Mouse (Mus musculus): Measurements from ENCODE around the gene Iqcf4.
A peak's percentile ranks its signal among the peaks of the same experiment; 100 is the strongest.
"Not testable (repeated sequence)": the region's sequence is repeated elsewhere in the genome, so short reads cannot be mapped to it uniquely, and the experiment has no call there.

Iqcf4 gene

DNA sequence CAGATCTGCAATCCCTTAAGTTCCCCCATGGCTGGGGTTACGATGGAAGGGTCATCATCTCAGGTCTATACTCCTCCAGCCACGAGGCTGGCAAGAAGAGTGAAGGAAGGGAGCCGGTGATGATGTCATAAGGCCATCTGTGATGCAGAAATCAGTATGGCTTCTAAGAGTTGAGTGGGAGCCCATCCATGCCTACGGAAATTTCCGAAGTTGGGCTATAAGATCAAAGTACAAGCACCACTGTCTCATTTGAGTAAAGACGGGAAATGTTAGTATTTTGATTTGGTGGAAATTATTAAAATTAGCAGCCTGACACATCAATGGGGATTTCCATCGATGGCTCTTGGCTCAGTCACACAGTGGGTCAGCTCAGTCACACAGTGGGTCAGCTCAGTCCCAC lies at the start of gene Iqcf4:
TSS of gene Iqcf4 (minus strand) at position 101 of the 400 bp plus-strand sequence.
- DNase-seq (ENCODE audit: low spot score) = no peak

DNA sequence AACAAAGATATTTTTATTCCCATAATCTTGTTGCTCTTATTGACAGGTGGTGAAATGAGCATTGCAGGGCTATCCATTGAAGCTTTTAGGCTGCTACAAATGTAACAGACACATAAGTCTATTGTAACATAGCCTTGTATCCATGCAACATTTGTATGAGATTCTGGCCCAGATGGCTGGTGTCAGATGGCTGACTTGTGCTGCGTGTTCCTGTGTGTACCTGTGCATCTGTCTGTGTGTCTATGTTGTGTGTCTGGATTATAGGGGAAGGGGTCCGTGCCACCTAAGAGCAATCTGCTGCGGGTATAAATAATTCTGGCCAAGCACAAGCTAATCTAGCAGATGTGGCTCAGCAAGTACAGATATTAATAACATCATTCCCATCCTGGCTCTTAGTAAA lies 46.7 kb upstream of the Iqcf4 start:
- DNase-seq (ENCODE audit: low spot score) = no peak

DNA sequence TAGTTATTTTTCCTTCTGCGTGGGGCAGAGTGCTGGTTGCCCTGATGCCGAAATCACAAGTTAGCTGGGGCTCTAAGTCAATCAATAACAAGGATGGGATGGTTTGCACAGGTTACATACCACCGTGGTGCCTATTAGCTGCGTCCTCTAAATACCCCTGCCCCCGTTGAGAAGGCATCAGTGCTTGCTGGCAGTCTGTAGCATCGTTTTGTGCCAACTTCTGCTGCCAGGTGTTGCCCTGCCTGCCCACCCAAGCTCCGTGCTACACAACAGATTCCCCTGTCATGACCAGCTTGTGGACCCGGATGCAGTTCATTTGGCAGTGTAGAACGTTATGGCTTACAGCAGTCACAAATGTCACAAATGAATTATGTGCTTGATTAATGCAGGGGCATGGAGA lies 45.5 kb upstream of the Iqcf4 start:
- DNase-seq (ENCODE audit: low spot score) = no peak

DNA sequence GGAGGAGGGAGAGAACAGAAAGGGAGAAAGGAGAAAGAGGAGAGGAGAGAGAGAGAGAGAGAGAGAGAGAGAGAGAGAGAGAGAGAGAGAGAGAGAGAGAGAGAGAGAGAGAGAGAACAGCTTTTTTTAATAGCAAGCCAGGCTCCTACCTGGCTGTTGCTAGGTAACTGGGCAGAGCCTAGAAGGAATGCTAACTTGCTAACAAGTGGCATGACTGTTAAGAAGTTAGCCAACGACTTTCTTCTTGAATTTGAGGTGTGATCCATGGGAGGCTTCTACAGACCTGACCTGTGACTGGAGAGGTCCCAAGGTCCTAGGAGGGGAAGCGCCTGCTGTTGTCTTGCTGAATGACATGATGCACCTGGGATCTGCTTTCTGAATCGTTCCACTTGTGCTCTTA lies 43.8 kb upstream of the Iqcf4 start:
- no peak for DNase-seq (ENCODE audit: low spot score)

DNA sequence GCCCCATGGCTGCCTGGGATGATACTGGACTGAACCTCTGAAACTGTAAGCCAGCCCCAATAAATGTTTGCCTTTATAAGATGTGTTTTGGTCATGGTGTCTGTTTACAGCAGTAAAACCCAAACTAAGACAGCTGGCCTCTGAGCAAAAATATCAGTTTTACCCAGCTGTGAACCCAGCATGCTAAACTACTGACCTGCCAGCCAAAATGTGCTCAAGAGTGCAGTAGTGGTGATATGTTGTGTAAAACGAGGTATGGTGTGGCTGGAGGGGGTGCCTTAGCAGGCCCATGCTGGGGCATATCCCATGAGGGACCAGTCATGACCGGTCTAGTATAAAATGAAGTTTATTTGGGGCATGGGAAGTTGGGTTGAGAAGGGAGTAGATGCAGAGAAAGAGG lies 43.2 kb upstream of the Iqcf4 start:
- no peak for DNase-seq (ENCODE audit: low spot score)

DNA sequence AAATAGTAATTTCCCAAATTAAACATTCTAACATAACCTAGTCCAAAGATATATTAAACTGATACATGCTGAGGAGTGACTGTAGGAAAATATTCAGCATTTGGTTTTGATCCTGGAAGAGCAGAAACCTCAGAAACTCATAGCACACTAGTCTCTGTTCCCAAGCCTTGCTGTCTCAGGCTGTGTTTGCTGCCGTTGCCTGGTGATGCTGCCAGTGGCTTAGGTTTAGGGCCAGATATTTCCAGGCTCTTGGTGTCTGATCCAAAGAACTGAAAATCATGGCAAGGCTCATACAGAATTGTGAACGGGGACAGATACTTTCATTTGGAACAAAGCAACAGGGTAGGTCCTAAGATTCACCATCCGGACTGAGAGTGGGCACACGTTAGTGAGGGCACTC lies 39.9 kb upstream of the Iqcf4 start:
- no peak for DNase-seq (ENCODE audit: low spot score)

DNA sequence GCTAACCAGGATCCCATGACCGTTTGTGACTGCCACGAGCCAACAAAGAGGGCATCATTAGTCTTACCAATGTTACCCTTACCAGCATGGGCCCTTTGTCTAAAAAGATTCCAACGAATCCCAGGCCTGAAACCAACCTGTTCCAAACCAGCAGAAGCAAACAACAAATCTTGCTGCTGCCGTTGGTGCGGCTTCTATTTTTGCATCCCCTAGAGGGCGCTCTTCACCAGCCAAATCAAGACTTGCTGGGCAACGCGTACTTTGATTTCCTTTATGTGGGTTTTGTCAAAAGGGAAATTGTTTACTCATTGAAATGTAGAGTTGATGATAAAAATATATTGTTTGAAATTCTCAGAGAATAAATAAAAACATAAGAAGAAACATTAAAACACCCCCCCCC lies 29.8 kb upstream of the Iqcf4 start:
- DNase-seq (ENCODE audit: low spot score) = peak; percentile 59

DNA sequence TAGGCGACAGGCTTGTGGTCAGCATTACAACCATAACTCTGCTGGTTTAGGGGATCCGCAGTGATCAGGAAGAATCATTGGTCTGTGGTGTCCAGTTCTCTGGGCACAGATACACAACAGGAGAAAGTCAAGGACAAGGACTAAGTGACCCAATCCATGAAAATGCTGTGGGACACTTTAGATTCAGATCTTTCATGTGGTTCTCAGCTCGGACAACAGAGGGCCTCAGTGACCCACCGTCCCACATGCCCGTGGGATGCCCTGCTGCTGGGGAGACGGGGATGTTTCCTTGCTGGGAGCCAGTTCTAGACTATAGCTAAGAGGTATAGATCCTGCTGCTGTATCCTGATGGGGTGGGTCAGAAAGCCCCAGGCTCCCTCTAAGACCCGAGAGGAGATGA lies 27.7 kb upstream of the Iqcf4 start:
- DNase-seq (ENCODE audit: low spot score) = no peak

DNA sequence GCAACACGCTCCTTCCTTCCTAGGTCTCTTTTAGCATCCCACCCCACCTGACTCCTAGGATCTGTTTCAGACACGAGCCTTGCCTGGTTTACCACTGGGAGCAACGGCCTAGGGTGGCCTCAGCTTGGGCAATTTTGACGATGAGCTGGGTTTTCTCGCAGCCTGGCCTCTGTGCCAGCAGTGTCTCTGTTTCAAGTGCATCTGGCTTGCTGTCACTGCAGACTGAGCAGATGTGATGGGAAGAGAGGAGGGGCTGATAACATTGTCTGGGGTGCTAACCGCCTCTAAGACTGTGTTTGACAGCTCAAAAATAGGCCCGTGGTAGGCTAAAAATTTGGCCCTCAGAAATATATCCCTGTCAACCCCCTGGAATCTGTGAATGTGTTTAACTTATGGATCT lies 25.0 kb upstream of the Iqcf4 start:
- no peak for DNase-seq (ENCODE audit: low spot score)

DNA sequence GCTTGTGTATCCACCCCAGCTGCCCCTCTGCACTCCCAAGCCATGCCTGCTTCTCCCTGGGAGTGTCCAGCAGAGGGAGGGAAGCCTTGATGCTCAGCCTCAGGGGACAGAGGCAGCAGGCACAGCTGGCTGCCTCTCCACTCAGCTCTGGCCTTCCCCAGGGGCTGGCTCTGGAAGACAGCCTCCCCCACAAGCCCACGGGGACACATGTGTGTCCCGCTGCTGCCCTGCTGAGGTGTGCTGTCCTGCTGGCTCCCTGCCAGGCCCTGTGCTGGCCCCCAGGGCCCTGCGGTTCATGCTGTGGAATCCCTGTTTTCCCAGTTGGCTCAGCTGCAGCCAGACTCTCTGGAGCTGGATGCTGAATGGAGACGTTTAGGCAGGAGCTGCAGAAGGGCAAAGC lies 24.6 kb upstream of the Iqcf4 start:
- DNase-seq (ENCODE audit: low spot score) = not testable (repeated sequence)

DNA sequence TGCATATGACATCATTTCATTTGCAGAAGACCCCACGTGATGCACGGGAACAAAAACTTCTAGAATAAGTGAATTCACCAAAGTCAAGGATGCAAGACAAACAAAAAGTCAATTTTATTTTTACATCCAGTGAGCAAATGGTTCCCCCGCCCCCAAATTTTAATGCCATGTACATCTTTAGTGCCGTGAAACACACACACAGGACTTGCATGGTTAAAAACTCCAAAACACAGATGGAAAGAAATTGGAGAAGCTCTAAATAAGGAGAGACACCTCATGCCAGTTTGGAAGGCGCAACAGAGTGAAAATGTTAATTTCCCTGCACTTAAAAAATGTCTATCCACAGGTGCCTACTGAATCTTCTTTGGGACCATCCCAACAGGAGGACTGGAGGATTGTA lies 21.4 kb upstream of the Iqcf4 start:
- DNase-seq (ENCODE audit: low spot score) = no peak

DNA sequence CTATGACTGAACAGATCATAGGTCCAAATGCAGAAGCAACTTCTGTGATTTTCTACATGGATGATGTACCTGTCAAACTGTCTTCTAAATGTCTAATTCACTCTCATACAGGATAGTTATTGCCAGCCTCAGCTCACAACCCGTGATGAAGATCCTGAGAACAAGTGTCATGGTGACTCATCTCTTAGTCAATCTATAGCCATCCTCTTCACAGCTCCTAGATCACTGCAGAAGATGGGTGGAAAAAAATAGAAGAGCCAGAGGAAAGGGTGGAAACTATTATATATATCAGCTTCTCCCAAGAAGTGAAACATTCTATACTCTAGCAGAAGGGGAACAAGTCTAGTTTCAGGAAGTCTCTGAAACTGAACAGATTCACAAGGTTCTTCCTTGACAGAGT lies 11.8 kb upstream of the Iqcf4 start:
- no peak for DNase-seq (ENCODE audit: low spot score)

DNA sequence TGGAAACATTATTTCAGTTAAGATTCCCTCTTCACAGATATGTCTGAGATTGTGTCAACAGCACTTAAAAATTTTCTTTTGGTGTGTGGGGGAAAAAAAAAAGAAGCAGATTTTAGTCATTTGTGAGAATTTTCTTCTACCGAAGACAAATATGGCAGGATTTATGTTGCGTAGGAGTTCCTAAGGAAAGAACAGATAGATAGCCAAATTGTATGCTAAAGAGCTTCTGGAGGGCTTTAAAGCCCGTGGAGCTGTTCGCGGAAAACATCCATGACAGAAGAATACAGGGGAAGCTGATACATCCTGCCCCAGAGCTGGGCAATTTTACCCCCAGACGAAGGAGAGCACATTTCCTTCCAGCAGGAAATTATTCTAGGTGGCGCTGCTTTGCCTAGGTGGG lies 9.2 kb upstream of the Iqcf4 start:
- no peak for DNase-seq (ENCODE audit: low spot score)

DNA sequence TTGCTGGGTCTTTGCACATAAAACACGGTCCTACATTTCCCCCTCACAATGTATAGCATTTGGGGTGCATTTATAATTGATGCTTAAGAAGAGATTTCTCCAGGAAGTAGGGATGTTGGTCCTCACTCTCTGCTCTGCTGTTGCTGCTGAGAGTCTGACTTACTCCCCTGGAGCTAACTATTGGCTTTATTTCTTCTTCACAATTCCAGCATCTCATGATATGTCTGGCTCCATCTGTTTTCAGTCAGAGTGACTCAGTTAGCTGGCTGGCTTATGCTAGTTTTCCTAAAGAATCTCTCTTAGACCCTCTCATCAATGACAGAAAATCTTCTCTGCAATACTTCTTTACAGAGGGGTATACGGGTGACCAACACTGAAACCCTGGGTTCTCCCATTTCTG lies 5.3 kb upstream of the Iqcf4 start:
- no peak for DNase-seq (ENCODE audit: low spot score)

DNA sequence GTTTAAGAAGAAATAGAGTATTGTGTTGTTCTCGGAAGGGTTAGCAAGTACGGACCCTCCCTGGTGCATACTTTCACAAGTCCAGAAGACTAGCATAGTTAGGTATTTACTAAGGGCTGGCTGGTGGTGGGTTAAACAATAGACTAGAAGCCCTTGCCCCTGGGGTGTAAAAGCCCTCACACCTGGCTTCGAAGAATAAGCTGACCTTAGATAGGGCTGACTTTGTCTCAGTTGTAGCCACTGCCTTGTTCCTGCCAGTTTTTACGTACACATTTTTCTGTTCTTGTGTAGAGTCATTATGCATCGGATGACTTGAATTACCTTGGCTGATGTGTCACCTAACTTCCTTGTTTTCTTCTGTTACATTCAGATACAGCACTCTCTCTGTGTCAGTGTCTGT lies 2.6 kb upstream of the Iqcf4 start:
- DNase-seq (ENCODE audit: low spot score) = no peak

DNA sequence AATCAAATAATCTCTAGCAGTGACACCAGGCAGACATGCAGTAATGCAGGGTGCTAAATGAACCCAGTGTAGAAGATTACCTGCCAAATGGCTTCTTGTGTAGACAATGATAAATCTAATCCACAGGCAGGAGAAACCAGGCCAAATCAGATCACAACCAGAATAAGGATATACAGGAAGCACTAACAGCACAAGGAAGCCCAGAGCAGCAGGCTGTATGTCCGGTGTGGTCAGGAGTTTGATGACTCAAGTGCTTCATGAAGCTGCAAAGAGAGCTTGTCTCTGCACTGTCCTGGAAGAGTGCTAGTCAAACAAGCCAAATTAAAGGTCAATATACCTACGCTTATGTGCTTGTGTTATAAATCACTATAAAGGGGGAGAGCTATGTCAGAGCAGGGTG lies 1.4 kb upstream of the Iqcf4 start:
- no peak for DNase-seq (ENCODE audit: low spot score)

DNA sequence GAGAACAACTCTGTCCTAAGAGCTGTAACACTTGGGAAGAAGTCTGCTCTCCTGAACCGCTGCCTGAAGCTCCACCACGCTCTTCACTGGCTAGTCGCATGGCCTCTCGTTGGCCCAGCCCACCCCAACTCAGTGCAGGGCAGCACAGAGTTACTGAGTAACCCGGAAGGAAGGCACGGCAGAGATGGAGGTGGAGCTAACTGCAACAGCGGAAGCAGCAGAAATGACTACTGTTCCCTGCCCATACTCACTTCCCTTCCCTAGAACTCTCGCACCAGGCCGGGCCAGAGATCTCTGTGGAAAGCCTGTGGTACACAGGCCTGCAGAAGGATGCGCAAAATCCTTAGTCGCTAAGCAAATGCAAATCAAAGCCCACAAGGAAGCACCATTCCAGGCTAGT lies 4.4 kb downstream of the Iqcf4 start:
- no peak for DNase-seq (ENCODE audit: low spot score)

DNA sequence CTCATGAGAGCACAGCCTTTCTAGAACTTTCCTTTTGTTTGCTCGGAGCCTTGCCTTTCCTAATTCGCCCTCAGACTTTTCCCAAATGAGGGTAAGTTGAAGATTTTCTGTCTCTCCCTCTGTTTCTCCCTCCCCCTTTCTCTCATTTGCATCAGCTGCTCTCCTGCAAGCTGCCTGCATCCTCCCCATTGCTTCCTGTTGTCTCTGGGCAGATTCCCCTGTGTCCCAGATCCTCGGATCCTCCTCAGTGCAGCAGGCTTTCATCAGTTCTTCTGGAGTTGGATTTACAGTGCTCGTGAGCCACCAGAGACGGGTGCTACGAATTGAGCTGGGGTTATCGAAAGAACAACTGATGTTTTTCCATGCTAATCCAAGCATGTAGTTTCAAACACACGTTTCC lies 6.8 kb downstream of the Iqcf4 start:
- no peak for DNase-seq (ENCODE audit: low spot score)

DNA sequence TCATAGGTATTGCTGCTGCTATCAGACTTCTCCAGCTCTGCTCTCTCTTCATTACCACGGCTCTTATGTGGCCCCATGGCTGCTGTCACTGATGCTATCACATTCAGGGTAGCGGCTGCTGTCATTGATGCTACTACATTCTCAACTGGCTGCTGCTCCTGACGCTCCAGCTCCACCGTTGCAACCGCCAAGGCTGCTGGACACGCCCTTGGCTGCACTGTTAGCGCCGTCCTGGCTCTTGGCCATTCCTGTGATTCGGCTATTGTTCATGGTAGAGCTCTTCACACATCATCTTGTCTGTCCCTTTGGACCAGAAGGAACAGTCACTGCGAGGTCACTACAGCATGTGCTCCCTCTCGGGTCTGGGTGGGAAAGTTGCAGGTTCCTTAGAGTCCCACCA lies 8.5 kb downstream of the Iqcf4 start:
- DNase-seq (ENCODE audit: low spot score) = no peak

DNA sequence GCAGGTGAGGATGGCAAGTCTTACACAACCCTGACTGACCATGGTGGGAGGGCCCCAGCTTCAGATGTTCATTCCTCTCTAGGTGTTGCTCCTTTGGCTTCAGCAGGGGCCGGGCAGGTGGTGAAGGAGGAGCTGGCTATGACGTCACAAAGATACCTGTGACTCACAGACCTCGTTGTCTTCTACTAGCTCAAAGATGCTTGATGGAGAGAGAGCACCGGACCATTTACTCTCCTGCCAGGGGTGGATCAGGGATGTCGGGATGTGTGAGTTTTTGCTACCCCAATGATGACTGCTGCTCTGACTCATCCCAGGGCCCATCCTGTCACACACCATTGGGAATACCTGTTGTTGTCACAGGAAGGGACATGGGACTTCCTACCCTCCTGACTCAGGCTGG lies 9.3 kb downstream of the Iqcf4 start, which contains the start of gene Iqcf3:
TSS of gene Iqcf3 (minus strand) at position 101 of the 400 bp plus-strand sequence.
- DNase-seq (ENCODE audit: low spot score) = no peak

DNA sequence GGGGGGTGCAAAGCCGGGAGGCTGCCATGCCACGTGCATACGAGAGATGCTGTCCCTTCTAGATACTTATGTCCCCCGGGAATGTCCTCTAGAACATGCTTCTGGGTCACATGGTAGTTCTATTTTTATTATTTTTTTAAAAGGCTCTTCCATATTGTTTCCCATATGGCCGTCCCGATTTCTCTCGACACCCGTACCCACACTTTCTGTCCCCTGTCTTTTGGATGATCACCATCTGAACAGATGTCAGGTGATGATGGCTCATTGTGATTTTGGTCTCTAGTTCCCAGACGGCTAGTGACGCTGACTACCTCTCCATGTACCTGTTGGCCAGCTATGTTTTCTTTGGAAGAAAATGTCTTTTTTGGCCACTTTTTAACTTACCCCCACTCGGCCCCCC lies 35.8 kb downstream of the Iqcf4 start:
- DNase-seq (ENCODE audit: low spot score) = no peak

DNA sequence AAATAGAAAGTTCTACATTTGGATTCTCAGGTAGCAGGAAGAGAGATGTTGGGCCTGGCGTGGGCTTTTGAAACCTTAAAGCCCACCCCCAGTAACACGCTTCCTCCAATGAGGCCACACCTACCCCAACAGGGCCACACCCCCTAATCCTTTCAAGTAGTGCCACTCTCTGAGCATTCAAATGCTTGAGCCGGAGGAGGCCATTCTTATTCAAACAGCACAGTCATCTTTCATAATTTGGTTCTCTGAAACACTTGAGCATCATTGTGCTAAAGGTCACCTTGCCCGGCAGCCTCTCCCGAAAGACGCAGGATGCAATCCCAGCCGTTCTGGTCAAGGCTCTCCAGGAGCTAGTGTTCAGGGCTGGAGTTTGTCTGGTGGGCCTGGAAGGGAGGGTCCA lies 36.5 kb downstream of the Iqcf4 start:
- peak; percentile 19 for DNase-seq (ENCODE audit: low spot score)

DNA sequence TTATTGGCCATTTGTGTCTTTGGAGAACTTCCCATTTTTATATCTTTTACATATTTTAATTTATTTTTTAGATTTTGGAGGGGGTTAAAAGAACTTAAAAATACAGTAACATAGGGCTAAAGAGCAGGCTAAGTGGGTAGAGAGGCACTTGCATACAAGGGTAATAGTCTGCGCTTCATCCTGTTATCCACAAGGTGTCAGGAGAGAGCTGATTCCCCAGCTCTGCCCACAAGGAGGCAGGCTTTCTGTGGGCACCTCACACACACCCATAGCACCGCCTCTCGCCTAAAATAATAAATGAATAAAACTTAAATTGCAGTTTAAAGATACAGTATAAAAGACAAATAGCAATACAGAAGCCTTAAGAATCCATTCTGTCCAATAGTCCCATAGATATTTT lies 39.0 kb downstream of the Iqcf4 start:
- no peak for DNase-seq (ENCODE audit: low spot score)

DNA sequence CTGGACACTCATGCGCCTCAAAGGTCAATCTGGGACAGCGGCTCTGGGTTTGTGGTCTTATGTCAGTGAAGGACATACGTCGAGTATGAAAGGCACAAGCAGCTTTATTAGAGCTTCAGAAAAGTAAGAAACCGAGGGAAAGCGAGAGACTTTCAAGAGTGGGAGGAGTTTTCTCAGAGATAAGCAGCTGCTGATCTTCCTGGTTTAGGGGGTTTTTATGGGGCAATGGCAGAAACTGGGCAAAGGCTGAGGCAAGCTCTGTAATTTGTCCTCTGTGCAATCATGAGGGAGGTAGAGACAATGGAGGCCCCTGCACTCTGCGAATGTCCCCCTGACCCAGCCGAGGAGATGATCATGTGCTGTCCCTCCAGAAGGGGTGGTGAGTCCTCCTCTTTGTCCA lies 50.9 kb downstream of the Iqcf4 start:
- no peak for DNase-seq (ENCODE audit: low spot score)

DNA sequence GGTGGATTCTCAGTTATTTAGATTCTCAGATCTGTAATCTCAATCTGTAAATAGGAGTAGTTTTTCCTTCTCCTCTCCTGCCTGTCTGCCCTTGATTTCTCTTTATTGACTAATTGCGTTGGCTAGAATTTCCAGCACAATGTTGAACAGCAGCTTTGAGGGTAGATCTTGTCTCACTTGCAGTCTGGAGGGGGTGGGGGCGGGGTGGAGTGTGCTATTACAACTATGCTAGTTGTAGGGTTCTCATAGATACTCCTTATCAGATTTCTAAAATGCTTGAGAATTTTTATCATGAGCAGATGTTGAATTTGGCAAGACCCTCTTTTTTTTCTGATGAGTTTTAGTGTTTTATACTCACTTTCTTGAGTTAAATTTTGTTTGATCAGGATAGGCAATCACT lies 51.4 kb downstream of the Iqcf4 start:
- no peak for DNase-seq (ENCODE audit: low spot score)
